Mouse (Mus musculus) urinary bladder, postnatal 10 days (tissue): Measurements from ENCODE around the gene Fosl1.
"Not testable (repeated sequence)": the region's sequence is repeated elsewhere in the genome, so short reads cannot be mapped to it uniquely, and the experiment has no call there.

Source experiments
- DNase-seq: peaks from one replicate; pipeline ENCODE4 v3.0.0; 2022; ENCODE audit warnings: low spot score

The Fosl1 gene

DNA sequence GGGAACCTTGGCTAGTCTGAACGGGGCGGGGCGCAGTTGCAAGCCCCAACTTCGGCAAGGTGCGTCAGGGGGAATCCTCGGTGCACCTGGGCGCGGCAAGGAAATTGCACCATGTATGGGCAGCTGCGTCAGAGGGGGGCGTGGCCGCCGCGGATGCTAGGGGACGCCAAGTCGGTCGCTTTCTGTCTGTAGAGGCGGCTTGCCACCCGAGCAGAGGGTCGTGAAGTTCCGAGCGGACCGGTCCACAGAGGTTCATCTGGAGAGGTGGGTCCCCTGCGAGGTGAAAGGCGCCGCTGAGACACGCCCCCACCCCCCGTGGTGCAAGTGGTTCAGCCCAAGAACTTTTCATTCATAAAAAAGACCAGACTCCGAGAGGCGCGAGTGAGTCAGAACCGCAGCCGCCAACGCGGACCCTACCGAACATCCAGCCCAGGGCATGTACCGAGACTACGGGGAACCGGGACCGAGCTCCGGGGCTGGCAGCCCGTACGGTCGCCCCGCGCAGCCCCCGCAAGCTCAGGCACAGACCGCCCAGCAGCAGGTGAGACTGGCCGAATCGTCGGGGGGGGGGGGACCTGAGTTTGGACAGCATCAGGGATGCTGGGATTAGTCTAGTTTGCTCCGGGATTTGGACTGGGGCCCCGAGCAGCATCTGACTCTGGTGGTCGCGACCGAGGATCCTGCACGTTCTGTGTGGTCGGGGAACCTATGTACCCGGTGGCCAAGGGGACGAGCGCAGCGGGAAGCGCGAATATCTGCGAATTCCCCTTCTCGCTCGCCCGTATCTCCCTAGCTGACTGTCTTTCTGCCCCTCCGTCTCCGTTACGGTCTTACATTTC, at the start of gene Fosl1:
TSS of gene Fosl1 (plus strand) at position 33 of the 839 bp plus-strand sequence.
- DNase-seq: no peak

GRCm38 (mm10) chr19:5401073-5401472, 46.3 kb upstream of the Fosl1 start:
- not testable (repeated sequence) for DNase-seq

DNA sequence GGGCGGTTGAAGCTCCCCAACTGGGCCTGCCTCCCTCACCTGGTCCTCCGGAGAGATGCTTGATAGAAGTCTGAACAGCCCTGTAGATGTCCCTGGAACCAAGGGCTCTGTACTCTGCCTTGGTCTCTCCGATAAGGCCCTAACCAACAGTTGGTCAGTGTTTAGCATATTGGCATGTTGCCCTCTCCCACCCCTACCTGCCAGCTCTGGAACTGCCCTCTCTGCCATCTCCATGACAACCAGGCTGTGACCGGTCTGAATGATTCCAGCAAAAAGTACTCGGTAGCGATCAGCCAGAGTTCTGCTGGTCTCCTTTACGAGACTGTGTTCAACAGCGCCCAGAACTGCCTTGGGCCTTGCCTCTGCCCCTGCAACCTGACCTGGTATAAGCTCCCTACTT, 45.1 kb upstream of the Fosl1 start, which contains the start of gene Tsga10ip:
TSS of gene Tsga10ip (minus strand) at position 234 of the 400 bp plus-strand sequence.
- DNase-seq: no peak

GRCm38 (mm10) chr19:5405924-5406323, 41.4 kb upstream of the Fosl1 start:
- no peak for DNase-seq

GRCm38 (mm10) chr19:5406531-5407126, 40.7 kb upstream of the Fosl1 start:
- DNase-seq: not testable (repeated sequence)

GRCm38 (mm10) chr19:5407133-5407532, 40.2 kb upstream of the Fosl1 start:
- no peak for DNase-seq

DNA sequence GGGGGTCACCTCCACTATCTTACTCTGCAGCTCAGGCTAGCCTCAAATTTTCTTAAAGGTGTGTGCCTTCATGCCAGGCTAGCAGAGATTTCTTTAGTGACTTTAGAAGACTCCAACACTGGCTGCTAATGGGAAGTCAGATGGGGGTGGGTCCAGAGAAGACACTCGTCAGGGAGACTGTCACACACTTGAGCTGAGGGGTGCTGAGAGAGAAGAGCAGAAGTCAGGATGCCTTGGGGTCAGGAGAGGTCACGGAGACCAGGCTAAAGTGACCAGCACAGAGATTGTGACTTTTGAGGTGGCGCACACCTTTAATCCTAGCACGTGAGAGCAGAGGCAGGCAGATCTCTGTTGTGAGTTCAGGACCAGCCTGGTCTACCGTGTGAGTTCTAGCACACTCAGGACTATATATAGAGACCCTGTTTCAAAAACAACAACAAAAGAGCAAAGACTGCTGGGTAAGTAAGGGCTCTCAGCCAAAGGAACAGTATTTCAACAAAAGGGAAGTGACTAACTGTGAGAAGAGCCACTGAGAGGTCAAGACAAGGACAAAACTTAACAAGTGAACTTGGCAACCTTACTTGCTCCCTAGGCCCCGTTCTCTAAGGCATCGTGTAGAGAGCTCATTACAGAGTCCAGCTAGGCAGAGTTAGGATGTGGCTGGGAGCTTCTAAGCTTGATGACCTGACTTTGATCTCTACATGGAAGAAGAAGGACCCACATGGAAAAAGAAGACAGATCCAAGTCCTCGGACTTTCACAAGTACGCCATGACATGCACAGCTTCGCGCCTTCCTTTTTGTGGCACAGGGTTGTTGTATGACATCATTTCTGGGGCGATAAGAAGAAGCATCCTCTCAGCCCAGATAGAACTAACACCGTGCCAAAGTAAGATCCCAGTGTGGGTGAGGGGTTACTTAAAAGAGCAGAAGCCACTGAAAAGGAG, 39.0 kb upstream of the Fosl1 start:
- DNase-seq: no peak

DNA sequence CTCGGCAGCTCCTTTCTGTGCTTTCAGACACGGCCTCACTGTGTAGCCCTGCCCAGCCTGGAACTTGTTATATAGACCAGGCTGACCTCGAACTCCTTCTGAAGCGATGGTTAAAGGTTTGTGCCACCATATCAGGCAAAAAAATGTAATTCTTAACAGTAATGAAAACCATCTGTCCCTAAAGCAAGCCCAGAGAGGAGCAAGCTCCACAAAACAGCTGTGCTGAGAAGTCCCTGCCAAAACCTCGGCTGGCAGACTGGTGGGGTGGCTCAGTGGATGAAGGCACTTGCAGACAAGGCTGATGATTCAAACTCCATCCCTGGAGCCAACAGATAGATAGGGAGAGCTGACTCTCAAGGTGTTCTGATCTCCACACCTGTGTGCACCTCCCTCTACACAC, 38.3 kb upstream of the Fosl1 start:
- no peak for DNase-seq

GRCm38 (mm10) chr19:5410641-5411040, 36.7 kb upstream of the Fosl1 start:
- DNase-seq: no peak

GRCm38 (mm10) chr19:5411961-5412360, 35.4 kb upstream of the Fosl1 start:
- no peak for DNase-seq

DNA sequence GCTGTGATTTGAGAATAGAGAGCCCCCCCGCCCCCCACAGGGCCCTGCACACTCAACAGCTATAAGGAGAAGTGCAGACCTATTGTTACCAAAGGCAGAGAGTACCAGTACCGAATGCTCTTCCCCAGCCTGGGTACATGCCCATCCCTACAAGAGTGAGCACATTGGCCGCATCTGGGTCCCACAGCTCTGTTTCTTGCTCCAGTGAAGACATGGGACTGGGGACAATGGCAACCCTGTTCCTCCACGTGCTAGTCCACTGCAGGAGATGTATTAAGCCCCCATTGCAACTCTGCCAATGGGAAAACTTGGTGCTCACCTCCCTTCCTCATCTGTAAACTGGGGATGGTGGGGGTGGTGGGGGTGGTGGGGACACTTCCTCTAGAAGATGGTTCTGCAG, 33.5 kb upstream of the Fosl1 start:
- DNase-seq: no peak

- no peak for DNase-seq
Measured at GRCm38 (mm10) chr19:5414534-5414957, 32.8 kb upstream of the Fosl1 start.

DNA sequence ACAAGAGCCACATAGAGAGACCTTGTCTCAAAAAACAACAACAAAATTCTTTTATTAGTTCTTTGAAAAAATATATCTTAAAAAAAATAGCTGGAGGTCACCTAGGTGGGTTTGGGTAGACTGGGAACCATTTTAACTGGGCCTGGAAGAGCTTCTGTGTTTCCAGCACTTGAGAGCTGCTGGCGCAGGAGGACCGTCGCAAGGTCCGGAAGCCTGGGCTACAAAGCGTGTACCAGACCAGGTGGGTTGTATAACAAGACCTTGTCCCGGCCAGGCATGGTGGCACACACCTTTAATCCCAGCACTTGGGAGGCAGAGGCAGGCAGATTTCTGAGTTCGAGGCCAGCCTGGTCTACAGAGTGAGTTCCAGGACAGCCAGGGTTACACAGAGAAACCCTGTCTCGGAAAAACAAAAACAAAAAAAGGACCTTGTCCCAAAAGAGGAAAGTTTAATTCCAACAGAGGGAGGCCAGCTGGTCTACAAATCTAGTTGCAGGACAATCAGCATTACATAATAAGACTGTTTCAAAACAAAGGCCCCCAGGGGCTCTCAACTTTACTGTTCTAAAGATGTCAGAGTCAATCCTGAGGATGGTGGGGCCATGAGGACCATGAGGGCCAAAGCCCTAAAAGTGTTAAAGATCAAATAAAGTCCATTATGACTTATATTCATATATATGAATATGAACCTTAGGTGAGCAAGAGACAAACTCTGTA, 28.4 kb upstream of the Fosl1 start:
- DNase-seq: no peak

DNA sequence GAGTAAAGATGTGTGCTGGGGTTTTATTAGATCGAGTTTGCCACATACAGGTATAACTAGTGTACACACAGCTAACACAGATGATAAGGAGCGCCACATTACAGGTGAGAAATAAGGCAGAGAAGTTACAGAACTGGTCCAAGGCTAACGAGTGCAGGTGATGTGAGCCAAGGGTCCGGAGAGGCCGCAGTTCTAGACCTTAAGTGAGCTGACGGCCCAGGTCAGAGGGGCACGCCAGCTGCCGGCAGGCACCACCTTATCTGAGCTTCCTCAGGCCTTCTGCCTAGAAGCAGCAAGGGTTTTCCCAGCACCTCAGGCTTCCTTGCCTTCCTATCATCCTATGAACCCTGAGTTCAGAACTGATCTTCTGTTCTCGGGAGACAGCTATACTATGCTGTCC, 27.7 kb upstream of the Fosl1 start:
- DNase-seq: no peak

DNA sequence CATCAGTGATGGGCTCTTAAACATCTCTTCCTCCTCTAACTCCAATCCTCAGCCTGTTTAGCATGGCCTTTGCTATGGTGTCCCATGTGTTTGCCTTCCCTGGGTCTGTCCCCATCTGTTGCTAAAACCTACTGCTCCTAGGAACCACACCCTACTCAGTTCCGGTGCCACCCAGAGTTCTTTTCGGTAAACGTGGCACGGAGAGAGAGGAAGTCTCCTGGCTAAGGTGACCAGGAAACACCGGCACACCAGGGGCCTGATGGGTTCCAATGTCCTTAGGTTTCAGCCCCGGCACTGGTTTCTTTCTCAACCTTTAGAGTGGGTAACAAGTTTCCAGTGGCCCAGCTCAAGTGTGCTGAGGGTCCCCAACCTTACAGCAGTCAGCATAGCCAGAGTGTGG, 26.8 kb upstream of the Fosl1 start:
- no peak for DNase-seq

DNA sequence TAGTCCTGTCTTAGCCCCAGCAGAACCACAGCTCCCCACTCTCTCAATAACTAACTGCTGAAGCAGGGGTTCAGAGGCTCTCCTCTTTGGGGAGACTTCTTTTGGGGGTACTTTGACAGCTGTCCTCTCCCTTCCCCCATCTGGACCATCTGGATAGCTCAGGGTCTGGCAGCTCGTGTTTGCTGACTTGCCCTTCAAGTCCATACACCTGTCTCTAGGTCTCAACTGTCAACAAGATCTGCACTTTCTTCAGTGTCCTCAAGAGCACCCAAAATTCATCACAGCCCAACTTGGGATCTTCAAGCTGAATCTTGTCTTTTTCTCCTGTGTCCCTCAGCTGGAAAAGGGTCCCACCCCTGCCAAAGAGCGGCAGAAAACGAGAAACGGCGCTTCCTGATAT, 25.6 kb upstream of the Fosl1 start:
- DNase-seq: no peak

DNA sequence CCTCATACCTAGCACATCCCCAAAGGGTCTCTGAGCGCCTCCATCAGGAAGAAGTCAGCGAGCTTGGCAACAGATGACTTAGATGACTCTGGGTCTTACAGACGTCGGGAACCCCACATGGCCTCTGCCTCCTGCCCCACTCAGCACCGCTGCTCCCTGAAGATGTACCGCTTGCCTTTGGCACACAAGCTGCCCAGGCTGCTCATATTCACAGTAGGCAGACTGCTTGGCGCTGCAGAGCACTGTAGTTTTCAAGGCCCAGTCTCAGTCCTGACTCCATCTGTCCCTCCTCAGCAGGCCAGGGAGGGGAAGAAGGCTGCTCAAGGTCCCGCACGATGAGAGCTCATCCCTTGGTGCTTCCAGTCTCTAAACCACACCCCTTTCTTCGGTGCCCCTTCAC, 25.1 kb upstream of the Fosl1 start:
- DNase-seq: no peak

GRCm38 (mm10) chr19:5422895-5423443, 24.4 kb upstream of the Fosl1 start:
- DNase-seq: no peak

DNA sequence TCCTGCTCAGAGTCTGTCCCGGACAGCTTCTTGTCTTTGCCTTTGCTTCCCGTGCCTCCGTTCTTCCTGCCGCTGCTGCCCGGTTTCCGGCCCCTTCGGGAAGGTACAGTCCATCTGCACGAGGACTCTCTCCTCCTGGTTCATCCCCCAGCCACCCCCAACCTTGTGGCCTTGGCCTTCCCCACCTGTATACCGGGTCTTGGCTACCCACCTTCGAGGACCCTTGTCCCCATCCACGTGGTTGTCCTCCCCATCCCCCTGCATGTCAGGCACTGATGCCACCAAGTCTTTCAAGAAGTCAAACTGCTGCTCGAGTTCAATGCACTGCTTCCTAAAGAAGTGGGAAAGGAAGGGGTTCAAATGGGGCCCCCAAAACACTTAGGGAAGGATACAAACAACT, 23.8 kb upstream of the Fosl1 start:
- DNase-seq: no peak

DNA sequence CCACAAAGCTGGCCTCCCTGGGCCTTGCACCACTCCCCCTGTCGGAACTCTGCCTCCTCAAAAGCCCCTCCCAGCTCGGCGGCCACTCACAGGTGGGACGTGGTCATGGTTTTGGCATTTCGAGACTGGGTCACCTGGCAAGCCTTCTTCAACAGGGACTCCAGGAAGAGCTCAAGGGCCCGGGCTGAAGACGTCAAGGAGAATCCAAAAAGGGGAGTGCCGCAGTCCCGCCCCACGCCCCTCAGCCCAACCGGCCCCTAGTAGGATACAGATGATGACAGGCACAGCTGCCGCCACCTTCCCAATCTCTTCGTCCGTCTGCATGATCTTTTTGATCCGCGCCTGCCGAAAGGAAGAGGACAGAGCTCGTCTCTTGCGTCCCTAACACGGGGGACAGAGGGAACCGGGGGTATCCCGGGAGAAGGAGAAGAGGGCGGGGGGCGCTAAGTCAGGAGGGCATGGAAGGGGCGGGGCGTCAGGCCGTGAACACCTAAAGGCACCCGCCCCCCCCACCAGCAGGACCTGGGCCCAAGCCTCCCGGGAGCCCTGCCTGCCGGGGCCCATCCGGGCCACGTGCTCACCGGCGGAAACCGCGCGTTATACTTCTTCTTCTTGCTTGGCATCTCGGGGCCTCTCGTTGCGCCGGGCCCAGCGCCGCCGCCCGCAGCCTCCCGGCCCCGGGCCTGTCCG, 23.1 kb upstream of the Fosl1 start:
- peak; percentile 43 for DNase-seq
